Mouse (Mus musculus): ENCODE data around the gene Col4a2. TPM values are rescaled to one million over a fixed set of nuclear protein-coding genes. Genes with fewer than 3 reads are reported as not detected.

Gene Col4a2
- total and polyA plus RNA-seq, 2 experiments from 2014 or later = 26.6 to 95.7 TPM

DNA sequence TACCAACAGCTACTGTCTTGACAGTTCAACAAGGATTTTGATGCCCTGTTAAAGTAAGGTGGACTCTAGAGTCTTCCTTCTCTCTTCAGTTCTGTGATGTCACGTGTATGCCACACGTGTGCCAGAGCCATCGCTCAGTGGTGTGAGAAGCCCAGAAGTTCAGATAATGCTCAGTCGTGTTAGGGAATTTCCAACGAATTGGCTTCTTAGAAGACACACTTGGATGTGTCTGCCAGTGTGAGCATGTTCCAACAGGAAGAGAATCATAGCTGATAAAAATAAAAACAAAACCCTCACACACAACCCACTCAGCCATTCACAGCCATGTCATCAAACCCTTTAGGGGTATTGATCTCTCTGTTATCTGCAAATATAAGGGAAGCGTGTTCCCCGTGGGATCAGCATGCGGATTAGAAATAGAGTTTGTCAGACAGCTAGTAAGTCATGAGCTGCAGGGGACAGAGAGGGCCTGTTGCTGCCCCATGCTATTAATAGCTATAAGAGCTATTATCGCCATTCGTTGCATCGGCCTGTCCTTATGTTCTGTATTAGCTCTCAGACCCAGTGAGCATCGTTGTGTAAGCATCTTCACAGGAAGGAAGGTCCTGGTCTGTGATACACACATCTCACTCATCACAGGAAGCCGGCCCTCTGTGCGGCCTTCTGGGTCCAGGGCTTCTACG is 61.2 kb downstream of the Col4a2 start:
- DNase-seq = no peak
- ATAC-seq = no peak
- no peak overlapping the region for H3K4me2 ChIP-seq (ENCODE audit: low read depth)
- H3K4me3 ChIP-seq (ENCODE audit: low read depth, low read length) = no peak overlapping the region
- H3K4me1 ChIP-seq (ENCODE audit: insufficient read depth) = no peaks in the 10 kb centered on the region
- H3K9me3 ChIP-seq (ENCODE audit: low read length) = no peaks in the 10 kb centered on the region
- no peak overlapping the region for H3K9ac ChIP-seq
- no peaks in the 10 kb centered on the region for H3K27me3 ChIP-seq (ENCODE audit: insufficient read depth, low read length)
- no peak for TF ChIP-seq CTCF (IDR thresholded peaks at IDR 0.05; ENCODE audit: low read depth)
- 92% methylated on average over 15 of the region's 15 CpGs for WGBS
- no peaks in the 10 kb centered on the region for H3K36me3 ChIP-seq (ENCODE audit: insufficient read depth)
- no peak overlapping the region for H3K27ac ChIP-seq (ENCODE audit: low read depth, low read length)

DNA sequence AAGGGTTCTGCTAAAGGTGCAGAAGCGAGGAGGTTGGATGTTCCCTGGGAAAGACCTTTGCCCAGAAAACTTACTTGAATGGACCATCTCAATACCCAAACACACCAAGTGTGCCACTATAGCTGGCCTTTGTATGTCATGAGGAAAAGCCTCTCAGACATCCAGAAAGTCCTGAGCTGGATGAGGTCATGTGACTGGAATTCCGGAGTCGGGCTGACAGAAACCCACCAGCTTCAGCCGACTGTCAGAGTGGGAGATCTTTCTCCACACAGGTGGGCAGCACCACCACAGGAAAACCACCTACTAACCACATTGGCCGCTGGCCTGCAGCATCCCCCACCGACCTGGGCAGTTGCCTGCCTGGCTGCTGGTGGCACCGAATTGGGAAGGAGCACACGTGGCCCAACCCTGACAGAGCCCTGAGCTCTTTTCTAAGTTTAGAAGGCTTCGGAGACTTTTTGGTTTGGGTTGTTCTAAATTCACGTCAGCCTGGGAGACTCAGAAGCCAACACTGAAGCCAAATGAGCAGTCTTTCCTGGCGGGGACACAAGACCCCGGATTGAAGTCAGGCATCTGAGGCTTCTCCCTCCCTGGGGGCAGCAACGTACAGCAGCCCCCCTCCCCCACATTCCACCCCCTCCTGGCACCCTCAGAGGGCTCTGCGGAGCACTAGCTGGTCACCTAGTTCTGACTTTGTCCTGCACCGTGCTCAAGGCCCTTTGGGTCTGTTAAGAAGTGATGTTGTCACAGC is 61.9 kb downstream of the Col4a2 start:
- H3K27ac ChIP-seq (ENCODE audit: low read depth, low read length) = no peak overlapping the region
- TF ChIP-seq CTCF (IDR thresholded peaks at IDR 0.05; ENCODE audit: low read depth) = no peak
- H3K27me3 ChIP-seq (ENCODE audit: insufficient read depth, low read length) = no peaks in the 10 kb centered on the region
- ATAC-seq = no peak
- no peak overlapping the region for H3K9ac ChIP-seq
- no peaks in the 10 kb centered on the region for H3K9me3 ChIP-seq (ENCODE audit: low read length)
- H3K36me3 ChIP-seq (ENCODE audit: insufficient read depth) = no peaks in the 10 kb centered on the region
- 81% methylated on average over 15 of the region's 15 CpGs for WGBS
- H3K4me2 ChIP-seq (ENCODE audit: low read depth) = no peak overlapping the region
- H3K4me3 ChIP-seq (ENCODE audit: low read depth, low read length) = no peak overlapping the region
- H3K4me1 ChIP-seq (ENCODE audit: insufficient read depth) = no peaks in the 10 kb centered on the region
- no peak for DNase-seq

DNA sequence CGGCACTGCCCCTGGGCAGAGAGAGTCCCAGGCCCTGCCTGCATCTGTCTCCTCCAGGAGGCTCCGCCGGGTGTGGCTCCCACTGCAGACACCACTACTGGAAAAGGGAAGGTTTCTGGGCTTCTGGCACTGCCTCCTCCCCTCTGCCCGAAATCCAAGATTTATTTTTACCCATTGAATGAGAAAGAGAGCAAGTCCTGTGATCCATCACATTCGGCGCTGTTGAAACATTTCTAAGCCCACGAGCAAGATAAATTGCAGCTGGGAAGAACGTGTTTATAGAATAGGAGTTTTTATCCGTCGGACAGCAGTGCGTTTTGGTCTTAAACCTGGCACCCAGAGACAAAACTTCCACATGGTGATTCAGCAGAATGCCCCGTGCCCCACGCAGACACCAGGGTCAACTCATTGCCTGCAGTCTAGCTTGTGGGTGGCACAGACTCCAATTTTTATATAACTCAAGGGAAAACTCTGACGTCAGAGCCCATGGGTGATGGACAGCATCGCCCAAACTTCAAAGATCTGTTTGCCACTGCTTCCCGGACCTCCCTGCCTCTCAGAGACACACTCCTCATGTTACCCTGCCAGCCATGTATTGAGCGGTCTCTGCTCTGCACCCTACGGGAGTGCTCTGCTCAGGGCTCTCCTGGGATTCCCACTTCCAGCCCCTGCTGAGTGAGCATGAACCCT is 63.3 kb downstream of the Col4a2 start:
- Histone ChIP-seq H3K27me3 (ENCODE audit: insufficient read depth, low read length) (no peaks in the 10 kb centered on the region), H3K9ac (no peak overlapping the region), H3K4me2 (ENCODE audit: low read depth) (no peak overlapping the region), H3K4me1 (ENCODE audit: insufficient read depth) (no peaks in the 10 kb centered on the region), H3K27ac (ENCODE audit: low read depth, low read length) (no peak overlapping the region), H3K36me3 (ENCODE audit: insufficient read depth) (no peaks in the 10 kb centered on the region), H3K9me3 (ENCODE audit: low read length) (no peaks in the 10 kb centered on the region), H3K4me3 (ENCODE audit: low read depth, low read length) (no peak overlapping the region)
- TF ChIP-seq CTCF (IDR thresholded peaks at IDR 0.05; ENCODE audit: low read depth) = no peak
- WGBS = 81% methylated on average over 18 of the region's 18 CpGs
- no peak for DNase-seq
- no peak for ATAC-seq

DNA sequence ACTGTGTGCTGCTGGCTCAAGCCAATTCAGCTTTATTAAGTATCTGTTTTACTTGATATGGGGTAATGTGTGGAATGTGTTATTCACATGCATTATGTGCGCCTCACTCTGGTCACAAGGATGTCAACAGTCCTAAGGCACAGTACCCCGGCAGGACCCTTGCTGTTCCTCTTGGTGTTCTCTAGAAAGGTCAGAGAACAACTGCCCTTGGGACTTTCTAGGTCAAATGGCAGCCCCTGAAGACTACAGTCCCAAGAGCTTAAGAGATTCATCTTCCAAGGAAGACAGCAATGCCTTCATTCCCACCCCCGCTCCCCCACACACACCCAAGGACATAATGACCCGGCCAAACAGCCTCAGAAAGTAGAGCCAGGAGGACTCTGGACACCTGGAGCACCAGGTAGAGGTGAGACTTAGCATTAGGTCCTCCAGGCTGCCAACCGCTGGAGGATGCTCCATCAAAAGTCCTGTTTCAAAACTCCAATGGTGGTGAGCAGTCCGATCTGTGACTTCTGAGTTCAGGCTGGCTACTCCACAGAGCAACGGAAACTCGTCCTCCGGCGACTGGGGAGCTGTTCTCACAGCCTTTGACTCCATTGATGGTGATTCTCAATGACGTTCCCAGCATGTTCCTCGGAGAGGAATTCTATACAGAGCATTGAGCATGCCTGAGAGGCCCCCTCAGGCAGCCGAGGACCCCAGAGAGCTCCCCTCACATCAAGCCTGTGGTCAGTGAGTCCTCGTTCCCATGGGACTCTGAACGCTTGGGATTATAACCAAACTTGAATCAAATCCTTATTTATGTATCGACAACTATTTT is 65.0 kb downstream of the Col4a2 start:
- peaks cover 11% of the 10 kb centered on the region for H3K4me1 ChIP-seq (ENCODE audit: insufficient read depth)
- no peak overlapping the region for H3K4me3 ChIP-seq (ENCODE audit: low read depth, low read length)
- H3K9me3 ChIP-seq (ENCODE audit: low read length) = no peaks in the 10 kb centered on the region
- no peaks in the 10 kb centered on the region for H3K36me3 ChIP-seq (ENCODE audit: insufficient read depth)
- H3K4me2 ChIP-seq (ENCODE audit: low read depth) = no peak overlapping the region
- DNase-seq (no peak), ATAC-seq (no peak)
- H3K9ac ChIP-seq = no peak overlapping the region
- no peaks in the 10 kb centered on the region for H3K27me3 ChIP-seq (ENCODE audit: insufficient read depth, low read length)
- WGBS = 76% methylated on average over 16 of the region's 16 CpGs
- TF ChIP-seq CTCF (IDR thresholded peaks at IDR 0.05; ENCODE audit: low read depth) = no peak
- no peak overlapping the region for H3K27ac ChIP-seq (ENCODE audit: low read depth, low read length)

DNA sequence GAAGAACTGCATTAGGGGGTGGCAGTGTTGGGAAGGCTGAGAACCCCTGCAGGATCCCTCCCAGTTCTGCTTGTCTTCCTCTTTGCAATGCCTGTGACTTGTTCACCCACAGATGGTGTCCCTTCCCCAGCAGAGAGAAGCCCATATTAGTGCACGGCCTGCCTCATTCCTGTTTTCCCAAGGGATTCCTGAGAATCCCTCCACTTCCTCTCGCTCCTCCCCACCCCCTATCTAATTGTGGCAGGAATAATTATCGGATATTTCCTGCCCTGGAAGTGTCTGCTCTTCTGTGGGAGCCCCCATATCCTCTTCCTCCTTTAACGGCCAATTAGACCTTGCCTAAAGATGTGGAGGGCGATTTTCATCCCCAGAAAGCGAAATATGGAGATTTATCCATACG is 67.0 kb downstream of the Col4a2 start:
- TF ChIP-seq CTCF (IDR thresholded peaks at IDR 0.05; ENCODE audit: low read depth) = no peak
- Histone ChIP-seq H3K27ac (ENCODE audit: low read depth, low read length) (no peak overlapping the region), H3K36me3 (ENCODE audit: insufficient read depth) (no peaks in the 10 kb centered on the region), H3K9ac (no peak overlapping the region), H3K9me3 (ENCODE audit: low read length) (no peaks in the 10 kb centered on the region), H3K4me1 (ENCODE audit: insufficient read depth) (peaks cover 12% of the 10 kb centered on the region), H3K27me3 (ENCODE audit: insufficient read depth, low read length) (no peaks in the 10 kb centered on the region), H3K4me3 (ENCODE audit: low read depth, low read length) (no peak overlapping the region), H3K4me2 (ENCODE audit: low read depth) (no peak overlapping the region)
- no peak for DNase-seq
- WGBS = 86% methylated on average over 7 of the region's 7 CpGs
- ATAC-seq = no peak

DNA sequence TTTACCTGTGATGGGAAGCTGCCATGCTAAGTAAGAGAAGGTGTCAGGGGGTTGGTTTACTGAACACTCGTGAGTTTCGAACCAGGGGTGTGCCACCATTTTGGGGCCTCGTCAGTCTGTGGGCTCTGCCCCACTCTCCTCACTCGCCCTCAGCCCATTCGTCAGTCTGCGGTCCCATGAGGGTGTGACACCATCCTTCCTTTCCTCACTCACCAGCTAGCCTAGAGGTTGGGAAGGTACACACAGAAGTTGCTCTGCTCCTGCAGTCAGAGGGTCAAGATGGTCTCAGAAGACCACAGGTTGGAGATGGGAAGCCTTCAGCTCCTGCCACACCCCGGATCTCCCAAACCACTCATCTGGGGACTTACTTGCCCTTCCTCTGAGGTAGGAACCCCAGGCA is 68.9 kb downstream of the Col4a2 start:
- H3K4me3 ChIP-seq (ENCODE audit: low read depth, low read length) = no peak overlapping the region
- 89% methylated on average over 7 of the region's 7 CpGs for WGBS
- no peaks in the 10 kb centered on the region for H3K27me3 ChIP-seq (ENCODE audit: insufficient read depth, low read length)

More for the DNA sequence above, 68.9 kb downstream of the Col4a2 start:
- no peaks in the 10 kb centered on the region for H3K36me3 ChIP-seq (ENCODE audit: insufficient read depth)
- H3K4me1 ChIP-seq (ENCODE audit: insufficient read depth) = peaks cover 12% of the 10 kb centered on the region
- no peak overlapping the region for H3K9ac ChIP-seq
- no peak overlapping the region for H3K27ac ChIP-seq (ENCODE audit: low read depth, low read length)
- no peak for TF ChIP-seq CTCF (IDR thresholded peaks at IDR 0.05; ENCODE audit: low read depth)
- ATAC-seq (no peak), DNase-seq (no peak)
- no peak overlapping the region for H3K4me2 ChIP-seq (ENCODE audit: low read depth)
- no peaks in the 10 kb centered on the region for H3K9me3 ChIP-seq (ENCODE audit: low read length)

Measured in forebrain, postnatal 0 days (tissue).